12 mouse cellular contexts compared by ENCODE assay signal in genomic region chr14:105751762-105752161, GRCm38 (mm10).
"Had no signal": no experiment of that assay in that cellular context is flagged by ENCODE, and none has a peak within 500 bp of the region (broad histone marks: within the 10 kb centered on the region; RNA-seq: fewer than 3 reads in every experiment).

No protein-coding gene starts in this region.

- H3K9ac ChIP-seq: kidney, embryonic 15.5 days; liver, embryonic 15.5 days; lung, embryonic 14.5 days; midbrain, embryonic 12.5 days; stomach, embryonic 15.5 days had no signal

- H3K27me3 ChIP-seq: kidney, embryonic 15.5 days; liver, embryonic 15.5 days; midbrain, embryonic 12.5 days; stomach, embryonic 15.5 days had no signal

- H3K9me3 ChIP-seq: kidney, embryonic 15.5 days; limb, embryonic 10.5 days; liver, embryonic 15.5 days; midbrain, embryonic 12.5 days; stomach, embryonic 15.5 days had no signal

- H3K4me3 ChIP-seq: kidney, embryonic 15.5 days; limb, embryonic 10.5 days; liver, embryonic 15.5 days; midbrain, embryonic 12.5 days; stomach, embryonic 15.5 days had no signal

- H3K27ac ChIP-seq: kidney, embryonic 15.5 days; limb, embryonic 10.5 days; liver, embryonic 15.5 days; midbrain, embryonic 12.5 days; stomach, embryonic 15.5 days had no signal

- H3K4me1 ChIP-seq: kidney, embryonic 15.5 days; liver, embryonic 15.5 days; midbrain, embryonic 12.5 days; stomach, embryonic 15.5 days had no signal

- H3K36me3 ChIP-seq: kidney, embryonic 15.5 days; limb, embryonic 10.5 days; liver, embryonic 15.5 days; midbrain, embryonic 12.5 days; stomach, embryonic 15.5 days had no signal

- DNase-seq: kidney, postnatal 14 days; lung, embryonic 14.5 days; lung, postnatal 10 days; lung, postnatal 4 days; right cerebral cortex, postnatal 14 days; thymus, postnatal 36 days had no signal

- ATAC-seq: midbrain, embryonic 16.5 days had no signal
